Mouse (Mus musculus): ENCODE data around the gene Incenp. TPM values are rescaled to one million over a fixed set of nuclear protein-coding genes. Genes with fewer than 3 reads are reported as not detected.

Incenp gene
- polyA plus RNA-seq, 1 experiment from 2014 or later = 67.1 TPM

Other genes starting within 250 kb of the Incenp start
- not detected in 3 replicates for gene Scgb2a2, start 52.0 kb downstream of the Incenp start, polyA plus RNA-seq (2018)
- 25,011 to 42,260 TPM (median 38,400 TPM) in 3 replicates for gene Fth1, start 81.0 kb upstream of the Incenp start, polyA plus RNA-seq (2018)
- gene Best1, start 102.1 kb upstream of the Incenp start, polyA plus RNA-seq (2018) = 0.11 to 1.8 TPM (median 0.22 TPM) in 3 replicates
- 97.7 to 161 TPM (median 125 TPM) in 3 replicates for gene Rab3il1, start 102.1 kb upstream of the Incenp start, polyA plus RNA-seq (2018)
- 2.4 to 3.4 TPM (median 2.4 TPM) in 3 replicates for gene Fads3, start 142.0 kb upstream of the Incenp start, polyA plus RNA-seq (2018)
- 3.4 to 12.4 TPM (median 9.7 TPM) in 3 replicates for gene Fads2, start 202.2 kb upstream of the Incenp start, polyA plus RNA-seq (2018)

Measured in macrophage (primary cell).